Mouse (Mus musculus): ENCODE results near the gene Setd5.

- TF ChIP-seq CTCF (IDR thresholded peaks at IDR 0.05; ENCODE audit: low read depth, low read length) (no peak), POLR2A (IDR thresholded peaks at IDR 0.05; ENCODE audit: borderline replicate concordance, low read depth, low read length) (no peak)
These were observed 8.0 kb upstream of the Setd5 start for GRCm38 (mm10) chr6:113069154-113069553.
